Mouse (Mus musculus): Measurements from ENCODE around the gene Tmem121b. TPM values are rescaled to one million over a fixed set of nuclear protein-coding genes. Genes with fewer than 3 reads are reported as not detected.

The Tmem121b gene
- 0.18 and 0.25 TPM in 2 replicates for polyA plus RNA-seq (2016; fragmentation: Nextera tagmentation; extraction: Ambion mirVana)

GRCm38 (mm10) chr6:120493374-120494181, at the start of gene Tmem121b:
Gene Tmem121b, minus strand, starts transcription at chr6:120493807.
- H3K27me3 ChIP-seq (replicated peaks; ENCODE audit: low read depth, poor library complexity, severe bottlenecking), result peaks cover 62% of the 10 kb centered on the region
- under 1% methylated on average over 77 of the region's 84 CpGs for WGBS
- peak within 1 kb of the TSS; percentile 75 for H3K4me3 ChIP-seq
- DNase-seq (ENCODE audit: low spot score), result peak; percentile 89
- peaks cover 33% of the 10 kb centered on the region for H3K4me1 ChIP-seq
- no peaks in the 10 kb centered on the region for H3K36me3 ChIP-seq (replicated peaks)
- no peaks in the 10 kb centered on the region for H3K9me3 ChIP-seq
- peak within 1 kb of the TSS; percentile 83 for H3K27ac ChIP-seq (replicated peaks)

- no peak overlapping the region for H3K27ac ChIP-seq (replicated peaks)
- H3K9me3 ChIP-seq, result no peaks in the 10 kb centered on the region
- 19% methylated on average over 1 of the region's 1 CpGs for WGBS
- H3K4me3 ChIP-seq, result no peak overlapping the region
- DNase-seq (ENCODE audit: low spot score), result no peak
- peaks cover 15% of the 10 kb centered on the region for H3K4me1 ChIP-seq
- no peaks in the 10 kb centered on the region for H3K27me3 ChIP-seq (replicated peaks; ENCODE audit: low read depth, poor library complexity, severe bottlenecking)
- H3K36me3 ChIP-seq (replicated peaks), result no peaks in the 10 kb centered on the region
Observed at GRCm38 (mm10) chr6:120542061-120542460, 48.5 kb upstream of the Tmem121b start.

- Histone ChIP-seq H3K27me3 (replicated peaks; ENCODE audit: low read depth, poor library complexity, severe bottlenecking) (no peaks in the 10 kb centered on the region), H3K36me3 (replicated peaks) (no peaks in the 10 kb centered on the region), H3K9me3 (no peaks in the 10 kb centered on the region), H3K4me3 (no peak overlapping the region), H3K27ac (replicated peaks) (no peak overlapping the region), H3K4me1 (peaks cover 15% of the 10 kb centered on the region)
- DNase-seq (ENCODE audit: low spot score), result no peak
- 37% methylated on average over 2 of the region's 2 CpGs for WGBS
Observed at GRCm38 (mm10) chr6:120541386-120541785, 47.8 kb upstream of the Tmem121b start.

- Histone ChIP-seq H3K9me3 (no peaks in the 10 kb centered on the region), H3K27ac (replicated peaks) (peak overlapping the region; percentile 91), H3K27me3 (replicated peaks; ENCODE audit: low read depth, poor library complexity, severe bottlenecking) (no peaks in the 10 kb centered on the region), H3K4me3 (peak overlapping the region; percentile 55; the same call in 1 of the 2 replicates), H3K4me1 (peaks cover 15% of the 10 kb centered on the region), H3K36me3 (replicated peaks) (no peaks in the 10 kb centered on the region)
- DNase-seq (ENCODE audit: low spot score), result no peak
- 40% methylated on average over 10 of the region's 10 CpGs for WGBS
Observed at GRCm38 (mm10) chr6:120539781-120540231, 46.2 kb upstream of the Tmem121b start.

- H3K9me3 ChIP-seq, result no peaks in the 10 kb centered on the region
- H3K27me3 ChIP-seq (replicated peaks; ENCODE audit: low read depth, poor library complexity, severe bottlenecking), result no peaks in the 10 kb centered on the region
- no peaks in the 10 kb centered on the region for H3K36me3 ChIP-seq (replicated peaks)
- H3K4me3 ChIP-seq, result peak overlapping the region; percentile 55
- 2% methylated on average over 16 of the region's 16 CpGs for WGBS
- peak overlapping the region; percentile 91 for H3K27ac ChIP-seq (replicated peaks)
- peaks cover 15% of the 10 kb centered on the region for H3K4me1 ChIP-seq
- peak; percentile 93 for DNase-seq (ENCODE audit: low spot score)
Observed at GRCm38 (mm10) chr6:120539132-120539759, 45.6 kb upstream of the Tmem121b start.

GRCm38 (mm10) chr6:120536337-120536736, 42.7 kb upstream of the Tmem121b start:
- H3K27ac ChIP-seq (replicated peaks), result no peak overlapping the region
- 86% methylated on average over 2 of the region's 2 CpGs for WGBS
- no peaks in the 10 kb centered on the region for H3K27me3 ChIP-seq (replicated peaks; ENCODE audit: low read depth, poor library complexity, severe bottlenecking)
- DNase-seq (ENCODE audit: low spot score), result no peak
- peaks cover 17% of the 10 kb centered on the region for H3K4me1 ChIP-seq
- no peaks in the 10 kb centered on the region for H3K9me3 ChIP-seq
- H3K36me3 ChIP-seq (replicated peaks), result no peaks in the 10 kb centered on the region
- H3K4me3 ChIP-seq, result no peak overlapping the region

- DNase-seq (ENCODE audit: low spot score), result no peak
- Histone ChIP-seq H3K4me3 (no peak overlapping the region), H3K36me3 (replicated peaks) (peaks cover 8% of the 10 kb centered on the region; the same call in 1 of the 2 replicates), H3K4me1 (peaks cover 24% of the 10 kb centered on the region), H3K27me3 (replicated peaks; ENCODE audit: low read depth, poor library complexity, severe bottlenecking) (no peaks in the 10 kb centered on the region), H3K9me3 (no peaks in the 10 kb centered on the region), H3K27ac (replicated peaks) (no peak overlapping the region)
- WGBS, result 82% methylated on average over 1 of the region's 1 CpGs
Observed at GRCm38 (mm10) chr6:120532594-120532993, 39.0 kb upstream of the Tmem121b start.

- peak; percentile 97 for DNase-seq (ENCODE audit: low spot score)
- Histone ChIP-seq H3K36me3 (replicated peaks) (peaks cover 19% of the 10 kb centered on the region; the same call in 1 of the 2 replicates), H3K27ac (replicated peaks) (peak within 1 kb of the TSS; percentile 93)
Observed at GRCm38 (mm10) chr6:120531020-120531965, 37.7 kb upstream of the Tmem121b start, which contains the start of gene Hdhd5. Gene Hdhd5, minus strand, starts transcription at chr6:120531319.

GRCm38 (mm10) chr6:120529123-120529522, 35.5 kb upstream of the Tmem121b start:
- Histone ChIP-seq H3K27ac (replicated peaks) (no peak overlapping the region), H3K4me1 (peaks cover 24% of the 10 kb centered on the region), H3K9me3 (no peaks in the 10 kb centered on the region), H3K4me3 (no peak overlapping the region), H3K36me3 (replicated peaks) (peaks cover 26% of the 10 kb centered on the region), H3K27me3 (replicated peaks; ENCODE audit: low read depth, poor library complexity, severe bottlenecking) (no peaks in the 10 kb centered on the region)
- WGBS, result 82% methylated on average over 4 of the region's 4 CpGs
- DNase-seq (ENCODE audit: low spot score), result no peak

More at GRCm38 (mm10) chr6:120531020-120531965, 37.7 kb upstream of the Tmem121b start, which contains the start of gene Hdhd5:
- peaks cover 24% of the 10 kb centered on the region for H3K4me1 ChIP-seq
- H3K4me3 ChIP-seq, result peak within 1 kb of the TSS; percentile 98
- WGBS, result under 1% methylated on average over 75 of the region's 75 CpGs
- H3K9me3 ChIP-seq, result no peaks in the 10 kb centered on the region
- no peaks in the 10 kb centered on the region for H3K27me3 ChIP-seq (replicated peaks; ENCODE audit: low read depth, poor library complexity, severe bottlenecking)

GRCm38 (mm10) chr6:120524796-120525195, 31.2 kb upstream of the Tmem121b start:
- no peaks in the 10 kb centered on the region for H3K9me3 ChIP-seq
- H3K4me3 ChIP-seq, result no peak overlapping the region
- H3K4me1 ChIP-seq, result peaks cover 11% of the 10 kb centered on the region
- peaks cover 63% of the 10 kb centered on the region for H3K36me3 ChIP-seq (replicated peaks)
- no peak for DNase-seq (ENCODE audit: low spot score)
- whole genome bisulfite sequencing, result 90% methylated on average over 5 of the region's 5 CpGs
- H3K27me3 ChIP-seq (replicated peaks; ENCODE audit: low read depth, poor library complexity, severe bottlenecking), result no peaks in the 10 kb centered on the region
- no peak overlapping the region for H3K27ac ChIP-seq (replicated peaks)

GRCm38 (mm10) chr6:120519647-120520046, 26.0 kb upstream of the Tmem121b start:
- DNase-seq (ENCODE audit: low spot score), result no peak

GRCm38 (mm10) chr6:120517311-120517710, 23.7 kb upstream of the Tmem121b start:
- 0 out of 2 replicates have a peak overlapping the region, but pooled peaks have one; percentile 26 for H3K27ac ChIP-seq (replicated peaks)
- H3K4me3 ChIP-seq, result no peak overlapping the region
- 86% methylated on average over 5 of the region's 5 CpGs for WGBS
- no peaks in the 10 kb centered on the region for H3K4me1 ChIP-seq
- H3K36me3 ChIP-seq (replicated peaks), result peaks cover 89% of the 10 kb centered on the region
- no peaks in the 10 kb centered on the region for H3K9me3 ChIP-seq
- no peak for DNase-seq (ENCODE audit: low spot score)
- no peaks in the 10 kb centered on the region for H3K27me3 ChIP-seq (replicated peaks; ENCODE audit: low read depth, poor library complexity, severe bottlenecking)

More at GRCm38 (mm10) chr6:120519647-120520046, 26.0 kb upstream of the Tmem121b start:
- no peak overlapping the region for H3K4me3 ChIP-seq
- peaks cover 82% of the 10 kb centered on the region for H3K36me3 ChIP-seq (replicated peaks)
- 87% methylated on average over 5 of the region's 5 CpGs for WGBS
- no peak overlapping the region for H3K27ac ChIP-seq (replicated peaks)
- no peaks in the 10 kb centered on the region for H3K4me1 ChIP-seq
- no peaks in the 10 kb centered on the region for H3K27me3 ChIP-seq (replicated peaks; ENCODE audit: low read depth, poor library complexity, severe bottlenecking)
- no peaks in the 10 kb centered on the region for H3K9me3 ChIP-seq
